Mouse (Mus musculus): ENCODE data around the gene Hand2. TPM values are rescaled to one million over a fixed set of nuclear protein-coding genes. Genes with fewer than 3 reads are reported as not detected.

Gene Hand2
- polyA plus RNA-seq, 1 experiment from 2014 or later = 17.9 TPM

Other genes starting within 250 kb of the Hand2 start
- 0.68 and 0.72 TPM in 2 replicates for gene Scrg1, start 134.9 kb downstream of the Hand2 start, polyA plus RNA-seq (2014; fragmentation: Nextera tagmentation; extraction: Ambion mirVana)
- 48.6 and 50.4 TPM in 2 replicates for gene Sap30, start 166.9 kb downstream of the Hand2 start, polyA plus RNA-seq (2014; fragmentation: Nextera tagmentation; extraction: Ambion mirVana)
- gene Hmgb2, start 190.9 kb downstream of the Hand2 start, polyA plus RNA-seq (2014; fragmentation: Nextera tagmentation; extraction: Ambion mirVana) = 288 and 289 TPM in 2 replicates